Mouse (Mus musculus): ENCODE data around the gene Slc39a9.

DNA sequence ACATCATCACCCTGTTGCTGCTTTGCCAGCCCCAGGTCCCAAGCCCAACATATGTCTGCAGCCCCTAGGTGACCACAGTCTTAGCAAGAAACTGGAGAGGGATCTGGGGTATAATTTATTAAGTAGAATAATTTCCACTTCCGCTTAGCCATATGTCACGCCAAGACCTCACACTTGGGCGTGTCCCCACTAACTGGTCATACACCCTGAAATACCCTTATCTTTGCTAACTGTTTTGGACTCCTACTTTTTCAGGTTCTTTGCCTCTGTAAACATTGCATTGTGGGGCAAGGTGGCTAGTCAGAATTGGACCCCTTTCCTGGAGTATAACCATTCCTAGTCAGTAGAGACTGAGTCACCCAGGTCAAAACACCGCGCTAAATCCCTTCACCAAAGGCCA is 41.3 kb upstream of the Slc39a9 start:
- no peak for TF ChIP-seq CTCF (IDR thresholded peaks at IDR 0.05; ENCODE audit: low read depth, low read length)
- TF ChIP-seq GATA1 (IDR thresholded peaks at IDR 0.05; ENCODE audit: borderline replicate concordance, low read length): no peak
